Mouse (Mus musculus): ENCODE results near the gene Eif4a3. TPM values are rescaled to one million over a fixed set of nuclear protein-coding genes. Genes with fewer than 3 reads are reported as not detected.
"Not testable (repeated sequence)": the region's sequence is repeated elsewhere in the genome, so short reads cannot be mapped to it uniquely, and the experiment has no call there.

The Eif4a3 gene
- polyA plus RNA-seq, 1 experiment, result 73.4 TPM

DNA sequence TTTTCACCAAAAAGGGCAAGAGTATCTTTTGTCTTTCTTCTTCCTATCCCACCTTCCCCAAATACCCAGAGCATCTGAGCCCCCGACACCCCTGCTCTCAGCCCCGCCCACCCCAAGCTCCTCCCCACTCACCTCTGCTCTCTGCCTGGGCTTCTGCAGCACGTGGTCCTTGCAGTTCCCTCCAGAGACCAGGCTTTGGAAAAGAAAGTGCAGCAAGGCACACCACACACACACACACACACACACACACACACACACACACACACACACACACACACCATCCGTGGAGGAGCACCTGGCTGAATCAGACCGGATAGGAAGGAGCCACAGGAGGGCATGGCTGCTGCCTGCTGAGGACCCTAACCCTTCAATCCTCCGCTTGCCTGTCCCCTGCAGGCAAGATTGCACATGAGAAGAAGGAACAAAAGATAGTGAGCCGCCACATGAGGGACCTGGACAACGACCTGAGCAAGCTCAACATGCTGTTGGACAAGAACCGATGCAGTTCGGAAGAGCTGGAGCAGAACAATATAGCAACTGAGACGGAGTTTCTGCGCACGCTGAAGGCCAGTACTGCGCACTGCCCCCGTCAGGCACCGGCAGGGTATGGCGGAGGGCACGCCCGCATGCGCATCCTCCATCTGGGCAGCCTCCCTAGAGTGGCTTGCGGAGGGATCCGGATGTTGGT lies 46.9 kb downstream of the Eif4a3 start:
- peaks cover 4% of the 10 kb centered on the region; the same call in 1 of the 2 replicates for H3K4me1 ChIP-seq (ENCODE audit: control insufficient read depth, insufficient read depth, insufficient read length)
- no peak for TF ChIP-seq POLR2A (IDR thresholded peaks at IDR 0.05; ENCODE audit: low read depth, low read length)
- peak; percentile 44; the same call in 1 of the 2 replicates for TF ChIP-seq CTCF (IDR thresholded peaks at IDR 0.05; ENCODE audit: extremely low read depth, insufficient read depth, insufficient read length, insufficient replicate concordance)
- no peak overlapping the region for H3K4me3 ChIP-seq (ENCODE audit: extremely low read depth, insufficient read depth, insufficient read length)
- peak in 1 of 2 experiments; percentile 33 for DNase-seq (ENCODE audit: low read depth in 1 of 2, low spot score in 2 of 2)
- no peaks in the 10 kb centered on the region for H3K27me3 ChIP-seq (ENCODE audit: control insufficient read depth, insufficient read depth, low read length)
- no peak overlapping the region for H3K27ac ChIP-seq (ENCODE audit: insufficient read depth, low read length)
- no peaks in the 10 kb centered on the region for H3K36me3 ChIP-seq (ENCODE audit: control insufficient read depth, insufficient read depth, low read length)
- WGBS, result 4% methylated on average over 21 of the region's 22 CpGs

DNA sequence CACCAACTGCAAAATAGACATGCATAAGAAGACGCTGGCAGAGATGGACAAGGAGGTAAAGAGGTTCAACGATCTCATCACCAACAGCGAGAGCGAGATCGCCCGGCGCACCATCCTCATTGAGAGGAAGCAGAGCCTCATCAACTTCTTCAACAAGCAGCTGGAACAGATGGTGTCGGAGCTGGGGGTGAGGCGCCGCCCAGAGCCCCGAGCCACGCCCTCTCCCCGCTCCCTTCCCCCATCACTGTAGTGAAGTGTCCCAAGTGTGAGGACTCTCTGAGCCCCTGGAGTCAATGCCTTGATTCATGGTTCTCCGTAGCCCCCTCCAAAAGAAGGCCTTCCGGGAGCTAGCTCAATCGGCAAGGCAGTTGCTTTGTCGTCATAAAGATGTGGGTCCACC lies 48.9 kb downstream of the Eif4a3 start:
- WGBS, result 68% methylated on average over 17 of the region's 17 CpGs
- Histone ChIP-seq H3K27ac (ENCODE audit: insufficient read depth, low read length) (no peak overlapping the region), H3K4me1 (ENCODE audit: control insufficient read depth, insufficient read depth, insufficient read length) (peaks cover 4% of the 10 kb centered on the region; the same call in 1 of the 2 replicates), H3K27me3 (ENCODE audit: control insufficient read depth, insufficient read depth, low read length) (no peaks in the 10 kb centered on the region), H3K4me3 (ENCODE audit: extremely low read depth, insufficient read depth, insufficient read length) (no peak overlapping the region), H3K36me3 (ENCODE audit: control insufficient read depth, insufficient read depth, low read length) (no peaks in the 10 kb centered on the region)
- TF ChIP-seq POLR2A (IDR thresholded peaks at IDR 0.05; ENCODE audit: low read depth, low read length), result no peak
- no peak for TF ChIP-seq CTCF (IDR thresholded peaks at IDR 0.05; ENCODE audit: extremely low read depth, insufficient read depth, insufficient read length, insufficient replicate concordance)
- no peak for DNase-seq (ENCODE audit: low read depth in 1 of 2, low spot score in 2 of 2)

DNA sequence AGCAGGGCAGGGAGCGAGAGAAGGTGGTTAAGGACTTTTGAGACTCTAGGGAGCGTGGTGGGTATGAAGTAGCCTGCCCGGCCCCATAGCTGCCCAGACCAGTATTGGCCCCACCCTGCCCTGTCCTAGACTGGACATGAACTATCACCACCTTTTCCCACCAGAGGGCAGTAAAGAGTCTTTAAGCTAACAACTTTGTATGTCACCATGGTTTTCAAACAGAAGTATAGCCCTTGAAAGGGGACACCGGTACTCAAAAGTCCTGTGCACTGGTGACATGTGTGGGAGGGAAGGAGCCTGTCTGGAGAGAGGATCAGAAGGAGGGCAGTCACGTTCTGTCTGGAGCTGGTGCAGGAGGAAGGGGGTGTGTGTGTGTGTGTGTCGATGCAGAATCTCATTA lies 50.9 kb downstream of the Eif4a3 start:
- 36% methylated on average over 6 of the region's 6 CpGs for WGBS
- TF ChIP-seq POLR2A (IDR thresholded peaks at IDR 0.05; ENCODE audit: low read depth, low read length), result no peak
- TF ChIP-seq CTCF (IDR thresholded peaks at IDR 0.05; ENCODE audit: extremely low read depth, insufficient read depth, insufficient read length, insufficient replicate concordance), result no peak; the same call in 1 of the 2 replicates
- H3K4me3 ChIP-seq (ENCODE audit: extremely low read depth, insufficient read depth, insufficient read length), result no peak overlapping the region
- peaks cover 4% of the 10 kb centered on the region; the same call in 1 of the 2 replicates for H3K4me1 ChIP-seq (ENCODE audit: control insufficient read depth, insufficient read depth, insufficient read length)
- peak; percentile 26 to 43 for DNase-seq (ENCODE audit: low read depth in 1 of 2, low spot score in 2 of 2)
- no peaks in the 10 kb centered on the region for H3K36me3 ChIP-seq (ENCODE audit: control insufficient read depth, insufficient read depth, low read length)
- no peak overlapping the region for H3K27ac ChIP-seq (ENCODE audit: insufficient read depth, low read length)
- H3K27me3 ChIP-seq (ENCODE audit: control insufficient read depth, insufficient read depth, low read length), result no peaks in the 10 kb centered on the region

- not testable (repeated sequence) for DNase-seq (ENCODE audit: low read depth in 1 of 2, low spot score in 2 of 2); H3K4me1 ChIP-seq (ENCODE audit: control insufficient read depth, insufficient read depth, insufficient read length); H3K27ac ChIP-seq (ENCODE audit: insufficient read depth, low read length); H3K36me3 ChIP-seq (ENCODE audit: control insufficient read depth, insufficient read depth, low read length); H3K4me3 ChIP-seq (ENCODE audit: extremely low read depth, insufficient read depth, insufficient read length); H3K27me3 ChIP-seq (ENCODE audit: control insufficient read depth, insufficient read depth, low read length)
- WGBS, result 92% methylated on average over 6 of the region's 6 CpGs
Observed at GRCm38 (mm10) chr11:119245543-119245942, 54.3 kb downstream of the Eif4a3 start.

GRCm38 (mm10) chr11:119239480-119239879 lies 60.4 kb downstream of the Eif4a3 start:
- Histone ChIP-seq H3K27me3 (ENCODE audit: control insufficient read depth, insufficient read depth, low read length) (no peaks in the 10 kb centered on the region), H3K4me3 (ENCODE audit: extremely low read depth, insufficient read depth, insufficient read length) (no peak overlapping the region), H3K4me1 (ENCODE audit: control insufficient read depth, insufficient read depth, insufficient read length) (peaks cover 7% of the 10 kb centered on the region; the same call in 1 of the 2 replicates), H3K36me3 (ENCODE audit: control insufficient read depth, insufficient read depth, low read length) (no peaks in the 10 kb centered on the region), H3K27ac (ENCODE audit: insufficient read depth, low read length) (no peak overlapping the region)
- WGBS, result 95% methylated on average over 12 of the region's 12 CpGs
- DNase-seq (ENCODE audit: low read depth in 1 of 2, low spot score in 2 of 2), result no peak
- no peak for TF ChIP-seq CTCF (IDR thresholded peaks at IDR 0.05; ENCODE audit: extremely low read depth, insufficient read depth, insufficient read length, insufficient replicate concordance)
- no peak for TF ChIP-seq POLR2A (IDR thresholded peaks at IDR 0.05; ENCODE audit: low read depth, low read length)

Other genes with a start within 250 kb of the Eif4a3 start
- 17.2 and 23.5 TPM in 2 replicates for gene Cbx4, start 213.9 kb downstream of the Eif4a3 start, polyA plus RNA-seq (2012; rRNA removed)
- gene Tbc1d16, start 71.6 kb downstream of the Eif4a3 start, polyA plus RNA-seq (2012; rRNA removed), result 3.9 and 4.6 TPM in 2 replicates
- gene Ccdc40, start 71.5 kb downstream of the Eif4a3 start, polyA plus RNA-seq (2012; rRNA removed), result 0.47 TPM in 2 replicates
- gene Gaa, start 32.2 kb downstream of the Eif4a3 start, polyA plus RNA-seq (2012; rRNA removed), result 68.2 and 81.1 TPM in 2 replicates
- gene Card14, start 7.7 kb upstream of the Eif4a3 start, polyA plus RNA-seq (2012; rRNA removed), result 0.02 and 0.05 TPM in 2 replicates
- 43.1 and 61.5 TPM in 2 replicates for gene Sgsh, start 55.4 kb upstream of the Eif4a3 start, polyA plus RNA-seq (2012; rRNA removed)
- gene Slc26a11, start 55.5 kb upstream of the Eif4a3 start, polyA plus RNA-seq (2012; rRNA removed), result 28.3 and 35.8 TPM in 2 replicates
- 27.4 and 29.1 TPM in 2 replicates for gene Rnf213, start 93.0 kb upstream of the Eif4a3 start, polyA plus RNA-seq (2012; rRNA removed)
- 15.7 and 20.6 TPM in 2 replicates for gene Endov, start 191.3 kb upstream of the Eif4a3 start, polyA plus RNA-seq (2012; rRNA removed)
- 0.02 and 0.06 TPM in 2 replicates for gene Nptx1, start 247.7 kb upstream of the Eif4a3 start, polyA plus RNA-seq (2012; rRNA removed)

Data from spleen, adult 2 months (tissue).